Mouse (Mus musculus) E14TG2a.4 (cell line): ENCODE measurements at regions not wholly inside any gene's neighbourhood (a gene's known extent, or its start where the extent isn't known, plus 50 kb on each side); places are given as distances from the start of the nearest gene placed in this dataset.

ENCODE experiments used
- CTCF ChIP-seq: conservative IDR thresholded peaks from 2 replicates; pipeline ENCODE4 v1.5.1; 2014; ENCODE audit warnings: low read length
- NANOG ChIP-seq: IDR thresholded peaks from 2 replicates; pipeline ENCODE4 v1.6.1; 2014; ENCODE audit warnings: borderline replicate concordance, low read length, mixed read lengths
- POU5F1 ChIP-seq: IDR thresholded peaks from 2 replicates; pipeline ENCODE4 v1.6.1; 2014; ENCODE audit warnings: low read length, borderline replicate concordance

DNA sequence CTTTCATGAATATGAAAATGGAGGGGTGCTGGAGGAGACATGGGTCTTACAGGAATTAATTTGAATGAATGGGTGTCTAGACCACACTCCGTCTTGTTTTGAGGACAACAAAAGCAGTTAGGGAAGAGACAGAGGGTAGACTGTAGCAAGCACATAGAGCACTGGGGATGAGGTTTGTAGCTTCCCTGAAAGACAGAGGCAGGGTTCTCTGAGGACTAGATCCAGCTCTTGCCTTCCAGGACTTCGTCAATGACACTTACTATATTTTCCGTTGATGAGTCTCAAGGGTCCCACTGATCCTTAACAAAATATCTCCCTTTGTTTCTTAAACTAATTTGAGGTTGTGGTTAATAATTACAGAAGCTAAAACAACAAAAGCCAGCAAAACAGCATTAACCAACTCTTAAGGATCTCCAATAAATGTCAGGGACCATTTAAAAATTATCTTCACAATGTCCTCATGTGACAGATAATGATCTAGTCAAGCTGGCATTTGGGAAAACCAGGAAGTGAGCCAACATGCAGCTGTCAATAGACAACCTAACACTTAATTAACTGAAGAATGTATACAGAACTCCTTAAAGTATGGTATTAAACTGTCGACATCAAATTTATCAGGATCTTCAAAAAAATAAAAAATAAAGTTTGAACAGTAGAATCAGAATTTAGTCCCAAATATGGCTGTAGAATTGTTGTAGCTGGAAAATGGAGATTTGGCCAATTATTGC is 531.6 kb upstream of the C030005K15Rik start:
- no peak for TF ChIP-seq CTCF
- TF ChIP-seq POU5F1 = no peak
- TF ChIP-seq NANOG = no peak
